9 mouse cellular contexts compared by ENCODE assay signal in genomic region chr2:29493396-29494031, GRCm38 (mm10).
DNase-seq lines count a peak whose midpoint lies in the region; ATAC-seq and TF ChIP-seq lines count a peak whose summit lies in the region.
"Had no signal": no experiment of that assay in that cellular context is flagged by ENCODE, and none has a peak within 500 bp of the region (broad histone marks: within the 10 kb centered on the region; RNA-seq: fewer than 3 reads in every experiment).

No protein-coding gene starts in this region.

- H3K36me3 ChIP-seq in midbrain, embryonic 10.5 days: no peaks in the 10 kb centered on the region
- H3K36me3 ChIP-seq in midbrain, embryonic 11.5 days (ENCODE audit: control insufficient read depth, insufficient read depth, low read length): no peaks in the 10 kb centered on the region
- no peaks in the 10 kb centered on the region for H3K36me3 ChIP-seq in forebrain, postnatal 0 days (ENCODE audit: insufficient read depth)
- H3K36me3 ChIP-seq in hindbrain, postnatal 0 days (ENCODE audit: insufficient read depth, low read length): no peaks in the 10 kb centered on the region
- no peaks in the 10 kb centered on the region for H3K36me3 ChIP-seq in neural tube, embryonic 14.5 days (ENCODE audit: control insufficient read depth, insufficient read depth, low read length)
- H3K36me3 ChIP-seq: embryonic facial prominence, embryonic 13.5 days had no signal

- H3K4me2 ChIP-seq in midbrain, embryonic 11.5 days: no peak overlapping the region
- no peak overlapping the region for H3K4me2 ChIP-seq in forebrain, postnatal 0 days (ENCODE audit: low read depth)
- no peak overlapping the region for H3K4me2 ChIP-seq in hindbrain, postnatal 0 days (ENCODE audit: low read depth, low read length)
- no peak overlapping the region for H3K4me2 ChIP-seq in neural tube, embryonic 14.5 days (ENCODE audit: low read depth, low read length)
- H3K4me2 ChIP-seq: embryonic facial prominence, embryonic 13.5 days had no signal

- no peak for TF ChIP-seq CTCF in forebrain, postnatal 0 days (IDR thresholded peaks at IDR 0.05; ENCODE audit: low read depth)
- TF ChIP-seq CTCF in hindbrain, postnatal 0 days (IDR thresholded peaks at IDR 0.05; ENCODE audit: low read depth): no peak

- H3K4me1 ChIP-seq in midbrain, embryonic 10.5 days: peaks cover 43% of the 10 kb centered on the region
- peaks cover 16% of the 10 kb centered on the region for H3K4me1 ChIP-seq in midbrain, embryonic 11.5 days (ENCODE audit: control insufficient read depth, insufficient read depth, low read length)
- peaks cover 17% of the 10 kb centered on the region for H3K4me1 ChIP-seq in forebrain, postnatal 0 days (ENCODE audit: insufficient read depth)
- peaks cover 38% of the 10 kb centered on the region for H3K4me1 ChIP-seq in hindbrain, postnatal 0 days (ENCODE audit: insufficient read depth, low read length)
- H3K4me1 ChIP-seq in neural tube, embryonic 14.5 days (ENCODE audit: control insufficient read depth, insufficient read depth, low read length): peaks cover 24% of the 10 kb centered on the region; the same call in 1 of the 2 replicates

- intact Hi-C loops in left cerebral cortex, postnatal 36 days (cut with DNase I): no loop called here

- peak overlapping the region; percentile 29; the same call in 1 of the 2 replicates for H3K27ac ChIP-seq in midbrain, embryonic 10.5 days (replicated peaks)
- H3K27ac ChIP-seq in midbrain, embryonic 11.5 days (ENCODE audit: low read depth, low read length): no peak overlapping the region
- H3K27ac ChIP-seq in forebrain, postnatal 0 days (ENCODE audit: low read depth, low read length): peak overlapping the region; percentile 30; the same call in 1 of the 2 replicates
- peak overlapping the region; percentile 73 for H3K27ac ChIP-seq in hindbrain, postnatal 0 days
- H3K27ac ChIP-seq in neural tube, embryonic 14.5 days (ENCODE audit: low read depth, low read length): peak overlapping the region; percentile 48; the same call in 1 of the 2 replicates
- H3K27ac ChIP-seq: embryonic facial prominence, embryonic 13.5 days had no signal

- no peak overlapping the region for H3K9ac ChIP-seq in midbrain, embryonic 11.5 days (ENCODE audit: low read length)
- no peak overlapping the region; the same call in 1 of the 2 replicates for H3K9ac ChIP-seq in forebrain, postnatal 0 days
- 0 out of 2 replicates have a peak overlapping the region, but pooled peaks have one; percentile 0 for H3K9ac ChIP-seq in hindbrain, postnatal 0 days (replicated peaks; ENCODE audit: low read length)
- 0 out of 2 replicates have a peak overlapping the region, but pooled peaks have one; percentile 11 for H3K9ac ChIP-seq in neural tube, embryonic 14.5 days (replicated peaks; ENCODE audit: low read depth, low read length)
- H3K9ac ChIP-seq: embryonic facial prominence, embryonic 13.5 days had no signal

- no peaks in the 10 kb centered on the region for H3K9me3 ChIP-seq in midbrain, embryonic 10.5 days (replicated peaks)
- no peaks in the 10 kb centered on the region for H3K9me3 ChIP-seq in midbrain, embryonic 11.5 days (ENCODE audit: control insufficient read depth, low read length)
- no peaks in the 10 kb centered on the region for H3K9me3 ChIP-seq in forebrain, postnatal 0 days (ENCODE audit: low read length)
- no peaks in the 10 kb centered on the region for H3K9me3 ChIP-seq in hindbrain, postnatal 0 days (ENCODE audit: low read length)
- H3K9me3 ChIP-seq in neural tube, embryonic 14.5 days (ENCODE audit: control insufficient read depth, low read length): no peaks in the 10 kb centered on the region
- H3K9me3 ChIP-seq: embryonic facial prominence, embryonic 13.5 days had no signal

- ATAC-seq in midbrain, embryonic 11.5 days (ENCODE audit: low FRiP score): no peak; the same call in 1 of the 2 replicates
- ATAC-seq in forebrain, postnatal 0 days: peak; percentile 60
- ATAC-seq in hindbrain, postnatal 0 days: peak; percentile 72
- peak; percentile 52 for ATAC-seq in neural tube, embryonic 14.5 days (ENCODE audit: low read depth)

- WGBS in midbrain, embryonic 10.5 days: 31% methylated on average over 9 of the region's 9 CpGs
- WGBS in midbrain, embryonic 11.5 days: 19% methylated on average over 9 of the region's 9 CpGs
- WGBS in forebrain, postnatal 0 days: 17% methylated on average over 9 of the region's 9 CpGs
- 15% methylated on average over 9 of the region's 9 CpGs for WGBS in hindbrain, postnatal 0 days
- WGBS in neural tube, embryonic 14.5 days: 20% methylated on average over 9 of the region's 9 CpGs

- DNase-seq in midbrain, embryonic 10.5 days (ENCODE audit: low spot score): no peak
- DNase-seq in midbrain, embryonic 11.5 days (ENCODE audit: low spot score, missing footprints): no peak
- no peak for DNase-seq in forebrain, postnatal 0 days
- DNase-seq in hindbrain, postnatal 0 days (ENCODE audit: low spot score): peak; percentile 74
- no peak for DNase-seq in lung, postnatal 14 days
- no peak for DNase-seq in left cerebral cortex, postnatal 36 days (ENCODE audit: low spot score in 2 of 2)
- DNase-seq in frontal cortex, postnatal 25 days (ENCODE audit: low spot score in 2 of 2): no peak

- H3K4me3 ChIP-seq in midbrain, embryonic 10.5 days: 0 out of 2 replicates have a peak overlapping the region, but pooled peaks have one; percentile 8
- H3K4me3 ChIP-seq in midbrain, embryonic 11.5 days (ENCODE audit: low read depth, low read length): no peak overlapping the region
- H3K4me3 ChIP-seq in forebrain, postnatal 0 days (ENCODE audit: low read depth, low read length): no peak overlapping the region
- H3K4me3 ChIP-seq in hindbrain, postnatal 0 days (ENCODE audit: low read length): no peak overlapping the region
- no peak overlapping the region for H3K4me3 ChIP-seq in neural tube, embryonic 14.5 days (ENCODE audit: low read depth, low read length)
- H3K4me3 ChIP-seq: embryonic facial prominence, embryonic 13.5 days had no signal

- no peaks in the 10 kb centered on the region for H3K27me3 ChIP-seq in midbrain, embryonic 10.5 days (ENCODE audit: low read depth, poor library complexity, severe bottlenecking)
- H3K27me3 ChIP-seq in midbrain, embryonic 11.5 days (ENCODE audit: control insufficient read depth, insufficient read depth, low read length): no peaks in the 10 kb centered on the region
- no peaks in the 10 kb centered on the region for H3K27me3 ChIP-seq in forebrain, postnatal 0 days (ENCODE audit: insufficient read depth, low read length)
- no peaks in the 10 kb centered on the region for H3K27me3 ChIP-seq in hindbrain, postnatal 0 days (ENCODE audit: insufficient read depth, low read length)
- H3K27me3 ChIP-seq in neural tube, embryonic 14.5 days (ENCODE audit: control insufficient read depth, insufficient read depth, low read length): no peaks in the 10 kb centered on the region
- H3K27me3 ChIP-seq: embryonic facial prominence, embryonic 13.5 days had no signal

Comparison
In these comparisons a context has a peak if more than half of its experiments do, and no peak if none do; other contexts are left out.
1. H3K9ac ChIP-seq: peak in hindbrain, postnatal 0 days (single experiment) and neural tube, embryonic 14.5 days (single experiment); none in midbrain, embryonic 11.5 days (single experiment) and forebrain, postnatal 0 days (single experiment).